Mouse (Mus musculus) CH12.LX (cell line): Measurements from ENCODE around the gene 2700097O09Rik. TPM values are rescaled to one million over a fixed set of nuclear protein-coding genes. Genes with fewer than 3 reads are reported as not detected.

Experiments
- DNase-seq: peaks from one replicate; pipeline ENCODE4 v3.0.0-alpha.2; 2013; ENCODE audit errors: extremely low read depth
- H3K27ac ChIP-seq: 2 replicates; pipeline ENCODE4 v1.5.1; 2012; ENCODE audit warnings: low read depth, mild to moderate bottlenecking, control low read depth, moderate library complexity; ENCODE audit not compliant: insufficient read depth
- H3K27me3 ChIP-seq: replicated peaks from 2 replicates; pipeline ENCODE3; 2012; ENCODE audit warnings: inconsistent platforms
- H3K36me3 ChIP-seq, 2 experiments: replicated peaks in 1 of 2; 2 replicates each; pipeline versions ENCODE3 to v1.6.1; 2012; ENCODE audit warnings: inconsistent platforms in 1 of 2, low read length in 1 of 2, mild to moderate bottlenecking in 1 of 2, mixed read lengths in 1 of 2, moderate library complexity in 1 of 2; ENCODE audit not compliant: control insufficient read depth in 1 of 2, insufficient read depth in 1 of 2
- H3K4me1 ChIP-seq, 2 experiments: 2 replicates each; pipeline ENCODE4 v1.6.1; 2012; ENCODE audit warnings: inconsistent platforms in 1 of 2, moderate library complexity in 1 of 2; ENCODE audit not compliant: insufficient read depth in 2 of 2, control insufficient read depth in 1 of 2
- H3K4me2 ChIP-seq: 2 replicates; pipeline ENCODE4 v1.6.1; 2012; ENCODE audit warnings: low read depth, mild to moderate bottlenecking, control low read depth; ENCODE audit not compliant: poor library complexity, insufficient read depth, severe bottlenecking
- H3K4me3 ChIP-seq, 3 experiments: fragments of 150-350 bp in 1 of 3; sonication (generic) in 1 of 3; replicated peaks in 1 of 3; 2 replicates each; pipeline versions ENCODE3 to v1.5.1; 2011 to 2012; ENCODE audit warnings: low read depth in 2 of 3, low read length in 2 of 3, mild to moderate bottlenecking in 2 of 3, moderate library complexity in 2 of 3, control low read depth in 1 of 3, improper control_type of control experiment in 1 of 3, inconsistent platforms in 1 of 3, mixed read lengths in 1 of 3; ENCODE audit not compliant: poor library complexity in 1 of 3
- H3K79me2 ChIP-seq: replicated peaks from 2 replicates; pipeline ENCODE4 v1.6.1; 2012; ENCODE audit warnings: mild to moderate bottlenecking, moderate library complexity; ENCODE audit not compliant: control insufficient read depth, poor library complexity, insufficient read depth, severe bottlenecking; ENCODE audit errors: extremely low read depth
- H3K9ac ChIP-seq: 2 replicates; pipeline ENCODE4 v1.6.1; 2012; ENCODE audit warnings: low read depth, mild to moderate bottlenecking, control low read depth, moderate library complexity; ENCODE audit not compliant: insufficient read depth
- H3K9me3 ChIP-seq: replicated peaks from 2 replicates; pipeline ENCODE3; 2012; ENCODE audit warnings: low read length, inconsistent platforms, mixed read lengths
- CHD1 ChIP-seq: IDR thresholded peaks from 2 replicates; pipeline ENCODE4 v1.6.1; 2012; ENCODE audit warnings: low read depth, low read length, improper control_type of control experiment, inconsistent platforms
- ELF1 ChIP-seq: IDR thresholded peaks from 2 replicates; pipeline ENCODE4 v1.6.1; 2014; ENCODE audit warnings: low read depth, mild to moderate bottlenecking, inconsistent platforms, low read length, improper control_type of control experiment
- ETS1 ChIP-seq: conservative IDR thresholded peaks from 2 replicates; pipeline ENCODE4 v1.6.1; 2012; ENCODE audit warnings: low read depth, mild to moderate bottlenecking, inconsistent platforms, low read length, improper control_type of control experiment, moderate library complexity
- HCFC1 ChIP-seq: IDR thresholded peaks from 2 replicates; pipeline ENCODE4 v1.6.1; 2012; ENCODE audit warnings: low read depth, mild to moderate bottlenecking, inconsistent platforms, low read length, improper control_type of control experiment
- IRF4 ChIP-seq: IDR thresholded peaks from 2 replicates; pipeline ENCODE4 v1.6.1; 2014; ENCODE audit warnings: low read depth, mild to moderate bottlenecking, inconsistent platforms, low read length, improper control_type of control experiment
- JUN ChIP-seq: IDR thresholded peaks from 2 replicates; pipeline ENCODE4 v1.6.1; 2011; ENCODE audit warnings: low read depth, mild to moderate bottlenecking, low read length, improper control_type of control experiment, moderate library complexity; ENCODE audit not compliant: insufficient read depth
- JUND ChIP-seq: conservative IDR thresholded peaks from 2 replicates; pipeline ENCODE4 v1.6.1; 2011; ENCODE audit warnings: low read depth, low read length, improper control_type of control experiment
- KAT2A ChIP-seq: IDR thresholded peaks from 2 replicates; pipeline ENCODE4 v1.6.1; 2012; ENCODE audit warnings: low read length, improper control_type of control experiment, inconsistent platforms; ENCODE audit not compliant: insufficient replicate concordance
- MAFK ChIP-seq: IDR thresholded peaks from 2 replicates; pipeline ENCODE4 v1.6.1; 2011; ENCODE audit warnings: low read length, improper control_type of control experiment; ENCODE audit not compliant: insufficient replicate concordance
- MEF2A ChIP-seq: IDR thresholded peaks from 2 replicates; pipeline ENCODE4 v1.6.1; 2014; ENCODE audit warnings: low read depth, mild to moderate bottlenecking, inconsistent platforms, low read length, improper control_type of control experiment, borderline replicate concordance
- MYC ChIP-seq: IDR thresholded peaks from 2 replicates; pipeline ENCODE4 v1.6.1; 2011; ENCODE audit warnings: low read depth, mild to moderate bottlenecking, improper control_type of control experiment, low read length
- RAD21 ChIP-seq: IDR thresholded peaks from 2 replicates; pipeline ENCODE4 v1.6.1; 2011; ENCODE audit warnings: low read depth, mild to moderate bottlenecking, low read length, improper control_type of control experiment, moderate library complexity
- SMC3 ChIP-seq: IDR thresholded peaks from 2 replicates; pipeline ENCODE4 v1.6.1; 2011; ENCODE audit warnings: low read depth, low read length, improper control_type of control experiment
- TBP ChIP-seq: conservative IDR thresholded peaks from 2 replicates; pipeline ENCODE4 v1.6.1; 2011; ENCODE audit warnings: low read depth, low read length, improper control_type of control experiment
- USF1 ChIP-seq: IDR thresholded peaks from 2 replicates; pipeline ENCODE4 v1.6.1; 2014; ENCODE audit warnings: low read depth, mild to moderate bottlenecking, inconsistent platforms, low read length, improper control_type of control experiment
- ZC3H11A ChIP-seq: IDR thresholded peaks from 2 replicates; pipeline ENCODE4 v1.6.1; 2012; ENCODE audit warnings: low read depth, mild to moderate bottlenecking, inconsistent platforms, low read length, improper control_type of control experiment
- ZMIZ1 ChIP-seq: IDR thresholded peaks from 2 replicates; pipeline ENCODE4 v1.6.1; 2012; ENCODE audit warnings: low read depth, mild to moderate bottlenecking, inconsistent platforms, low read length, improper control_type of control experiment
- ZNF384 ChIP-seq: IDR thresholded peaks from 2 replicates; pipeline ENCODE4 v1.6.1; 2012; ENCODE audit warnings: low read depth, low read length, improper control_type of control experiment, inconsistent platforms
- dilution Hi-C: fragments of 300-500 bp; cut with MboI; formaldehyde crosslinking; loops from 2 replicates; pipeline ENCODE4 v1.14.3; 2020; ENCODE audit warnings: low sequenced_read_pairs; ENCODE audit not compliant: extremely low pct_unique_long_range_greater_than_20kb, extremely low pct_ligation_motif_present
- in situ Hi-C: fragments of 300-500 bp; cut with MboI; formaldehyde crosslinking; loops from 3 replicates; pipeline ENCODE4 v1.14.3; 2019; ENCODE audit warnings: low sequenced_read_pairs, low pct_ligation_motif_present, low pct_unique_long_range_greater_than_20kb, mixed read lengths
- polyA plus RNA-seq: library from polyadenylated mRNA; unstranded; fragments of >175 nt; gene quantifications from 2 replicates; pipeline ENCODE4 v1.2.1, GENCODE M21; 2012; ENCODE audit warnings: low read depth; ENCODE audit not compliant: insufficient read length
- total RNA-seq, 2 experiments: library from RNA; depleted of rRNA; stranded (reverse); fragments of 300-350 nt in 1 of 2; fragments of >200 nt in 1 of 2; gene quantifications; 2 replicates each; pipeline ENCODE4 v1.2.3; 2012 to 2014

The 2700097O09Rik gene
- total and polyA plus RNA-seq, 3 experiments: 13.7 to 35.9 (median 14.8) TPM

DNA sequence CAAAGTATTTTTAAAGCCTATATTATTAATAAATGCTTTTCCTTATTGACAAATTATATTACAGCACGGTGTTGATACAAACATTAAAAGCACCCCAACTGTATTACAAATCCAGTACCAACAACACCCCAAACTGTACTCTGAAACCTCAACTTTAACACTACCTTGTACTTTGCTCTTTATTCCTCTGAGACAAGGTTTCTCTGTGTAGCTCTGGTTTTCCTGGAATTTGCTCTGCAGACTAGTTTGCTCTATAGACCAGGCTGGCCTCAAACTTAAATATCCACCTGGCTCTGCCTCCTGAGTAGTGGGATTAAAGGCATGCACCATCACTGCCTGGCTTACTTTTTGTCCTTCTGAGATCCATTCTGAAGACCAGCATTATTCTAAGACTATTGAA is 17.8 kb downstream of the 2700097O09Rik start:
- dilution Hi-C loops: no loop called here

DNA sequence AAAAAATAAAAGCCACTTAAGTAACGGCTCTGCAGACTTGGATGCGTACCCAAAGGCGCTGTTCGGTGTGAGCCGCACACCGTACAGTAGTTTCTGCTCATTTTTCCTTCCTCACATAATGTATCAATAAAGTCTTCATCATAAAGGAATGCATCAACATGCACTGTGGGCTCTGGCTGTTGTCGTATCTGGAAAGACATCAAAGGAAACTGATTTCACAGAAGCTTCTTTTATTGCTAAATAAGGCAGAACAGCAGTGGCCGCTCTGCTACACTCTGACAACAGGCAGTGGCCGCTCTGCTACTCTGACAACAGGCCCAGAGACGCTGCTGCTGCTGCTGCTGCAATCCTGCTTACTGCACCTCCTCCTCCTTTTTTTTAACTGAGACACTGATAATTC is 18.9 kb downstream of the 2700097O09Rik start:
- H3K4me1 ChIP-seq: no peaks in the 10 kb centered on the region
- H3K9me3 ChIP-seq: no peaks in the 10 kb centered on the region
- TF ChIP-seq MEF2A (no peak), CHD1 (no peak), SMC3 (no peak), TBP (no peak), ZNF384 (no peak), ZC3H11A (no peak), MYC (no peak), KAT2A (no peak), IRF4 (no peak)
- no peak overlapping the region for H3K4me2 ChIP-seq
- in situ Hi-C loops (no loop called here), dilution Hi-C loops (no loop called here)
- no peaks in the 10 kb centered on the region for H3K27me3 ChIP-seq
- no peak overlapping the region for H3K4me3 ChIP-seq
- no peak overlapping the region for H3K9ac ChIP-seq
- no peaks in the 10 kb centered on the region for H3K79me2 ChIP-seq
- H3K27ac ChIP-seq: no peak overlapping the region
- no peak for DNase-seq
- peaks cover 14 to 50% of the 10 kb centered on the region in 2 experiments for H3K36me3 ChIP-seq

More for the DNA sequence above, 17.8 kb downstream of the 2700097O09Rik start:
- H3K27ac ChIP-seq: no peak overlapping the region
- in situ Hi-C loops: no loop called here
- no peaks in the 10 kb centered on the region for H3K79me2 ChIP-seq
- no peak for TF ChIP-seq ZMIZ1
- no peak for TF ChIP-seq JUN
- no peak for TF ChIP-seq CHD1
- TF ChIP-seq HCFC1: no peak
- no peak for TF ChIP-seq RAD21
- no peak for TF ChIP-seq ETS1
- TF ChIP-seq USF1: no peak
- no peak for TF ChIP-seq MAFK
- no peak for TF ChIP-seq IRF4
- TF ChIP-seq MYC: no peak
- no peak for TF ChIP-seq ELF1
- TF ChIP-seq JUND: no peak
- H3K4me1 ChIP-seq: no peaks in the 10 kb centered on the region
- H3K4me2 ChIP-seq: no peak overlapping the region
- no peak overlapping the region for H3K4me3 ChIP-seq
- no peaks in the 10 kb centered on the region for H3K9me3 ChIP-seq
- H3K9ac ChIP-seq: no peak overlapping the region
- no peaks in the 10 kb centered on the region for H3K27me3 ChIP-seq
- peaks cover 14 to 46% of the 10 kb centered on the region in 2 experiments for H3K36me3 ChIP-seq
- no peak for DNase-seq
